Mouse (Mus musculus): ENCODE results near the gene Vmn2r115. TPM values are rescaled to one million over a fixed set of nuclear protein-coding genes. Genes with fewer than 3 reads are reported as not detected.
"Not testable (repeated sequence)": the region's sequence is repeated elsewhere in the genome, so short reads cannot be mapped to it uniquely, and the experiment has no call there.

Gene Vmn2r115
- not detected for total RNA-seq (2021)
- long read RNA-seq = 0 reads

DNA sequence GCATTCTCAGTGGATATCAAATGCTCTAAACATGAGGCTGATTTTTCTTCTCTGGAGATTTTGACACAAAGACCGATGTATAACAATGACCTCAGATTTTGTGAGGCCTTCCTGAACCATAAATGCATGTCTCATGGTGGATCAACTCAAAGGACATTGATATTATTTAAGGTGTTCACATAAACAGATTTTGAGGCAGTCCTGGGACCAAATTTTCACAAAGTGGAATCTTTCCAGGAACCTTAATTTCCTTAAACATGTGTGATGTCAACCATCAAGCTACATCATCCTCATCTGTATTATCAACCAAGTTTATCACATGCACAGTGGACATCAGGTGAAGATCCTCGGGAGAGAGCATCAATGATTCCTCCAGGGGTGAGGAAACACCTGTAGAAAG lies at the start of gene Vmn2r115:
TSS of gene Vmn2r115 (plus strand) at position 301 of the 400 bp plus-strand sequence.
- not testable (repeated sequence) for DNase-seq (ENCODE audit: low spot score in 2 of 2)

DNA sequence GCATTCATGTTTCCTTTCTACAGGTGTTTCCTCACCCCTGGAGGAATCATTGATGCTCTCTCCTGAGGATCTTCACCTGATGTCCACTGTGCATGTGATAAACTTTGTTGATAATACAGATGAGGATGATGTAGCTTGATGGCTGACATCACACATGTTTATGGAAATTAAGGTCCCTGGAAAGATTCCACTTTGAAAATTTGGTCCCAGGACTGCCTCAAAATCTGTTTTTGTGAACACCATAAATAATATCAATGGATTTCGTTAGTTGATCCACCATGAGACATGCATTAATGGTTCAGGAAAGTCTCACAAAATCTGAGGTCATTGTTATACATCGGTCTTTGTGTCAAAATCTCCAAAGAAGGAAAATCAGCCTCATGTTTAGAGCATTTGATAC lies 31.1 kb upstream of the Vmn2r115 start, which contains the start of gene Vmn2r114:
TSS of gene Vmn2r114 (minus strand) at position 101 of the 400 bp plus-strand sequence.
- not testable (repeated sequence) for DNase-seq (ENCODE audit: low spot score in 2 of 2)

DNA sequence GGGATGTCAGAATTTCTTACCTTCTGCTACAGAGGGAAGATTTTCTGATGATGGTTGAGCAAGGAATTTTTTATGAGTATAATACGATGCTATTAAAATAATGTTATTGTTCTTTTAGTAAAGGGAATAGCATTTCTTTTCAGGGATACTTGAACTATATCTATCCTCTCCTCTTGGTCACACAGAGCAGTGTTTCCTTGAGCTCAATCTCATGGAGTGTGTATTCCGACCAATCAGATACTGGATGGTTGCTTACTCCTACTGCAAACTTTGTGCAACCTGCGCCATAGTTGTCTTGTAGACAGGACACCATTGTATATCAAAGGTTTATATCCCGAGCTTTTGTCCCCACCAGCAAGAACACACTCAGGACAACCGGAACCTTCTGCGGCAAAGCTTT lies 12.9 kb upstream of the Vmn2r115 start:
- DNase-seq (ENCODE audit: low spot score in 2 of 2) = no peak

DNA sequence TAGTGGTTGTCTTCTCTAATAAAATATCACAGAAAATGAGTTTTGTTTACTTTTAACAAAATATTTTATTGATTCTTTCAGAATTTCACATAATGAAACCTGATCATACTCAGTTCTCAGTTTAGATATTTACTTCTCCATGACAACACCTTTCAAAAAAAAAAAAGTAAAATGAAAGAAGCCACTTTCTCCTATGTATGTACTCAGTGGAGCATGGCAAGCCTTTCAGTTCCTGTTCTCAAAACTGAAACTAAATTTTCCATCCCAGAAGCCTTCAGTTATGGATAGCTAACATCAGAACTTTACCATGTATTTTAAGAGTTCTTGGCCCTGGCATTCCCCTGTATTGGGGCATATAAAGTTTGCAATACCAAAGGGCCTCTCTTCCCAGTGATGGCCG lies 8.1 kb downstream of the Vmn2r115 start:
- DNase-seq (ENCODE audit: low spot score in 2 of 2) = no peak

DNA sequence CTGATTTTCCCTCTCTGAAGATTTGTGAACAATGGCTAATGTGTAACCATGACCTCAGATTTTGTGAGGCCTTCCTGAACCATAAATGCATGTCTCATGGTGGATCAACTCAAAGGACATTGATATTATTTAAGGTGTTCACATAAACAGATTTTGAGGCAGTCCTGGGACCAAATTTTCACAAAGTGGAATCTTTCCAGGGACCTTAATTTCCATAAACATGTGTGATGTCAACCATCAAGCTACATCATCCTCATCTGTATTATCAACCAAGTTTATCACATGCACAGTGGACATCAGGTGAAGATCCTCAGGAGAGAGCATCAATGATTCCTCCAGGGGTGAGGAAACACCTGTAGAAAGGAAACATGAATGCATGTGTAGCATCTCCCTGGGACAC lies 40.8 kb downstream of the Vmn2r115 start, which contains the start of gene Vmn2r116:
TSS of gene Vmn2r116 (plus strand) at position 301 of the 400 bp plus-strand sequence.
- not testable (repeated sequence) for DNase-seq (ENCODE audit: low spot score in 2 of 2)

Other genes with a start within 250 kb of the Vmn2r115 start
- 10 to 100 TPM; 32.0 to 34.4 TPM for gene Zfp40, start 150.5 kb upstream of the Vmn2r115 start, total RNA-seq (2021)
- gene Vmn2r114, start 31.2 kb upstream of the Vmn2r115 start, total RNA-seq (2021) = under 1 TPM in 1 of 2 experiments, not detected in 1; 0.07 TPM
- gene Vmn2r116, start 40.9 kb downstream of the Vmn2r115 start, total RNA-seq (2021) = not detected
- not detected for gene Vmn2r117, start 136.0 kb downstream of the Vmn2r115 start, total RNA-seq (2021)
- 1 to 10 TPM; 6.4 to 7.2 TPM for gene Zfp213, start 220.5 kb downstream of the Vmn2r115 start, total RNA-seq (2021)

All from layer of hippocampus, postnatal 10 days (tissue).